Mouse (Mus musculus) neural tube, embryonic 12.5 days (tissue): ENCODE data around the gene Gpr142. TPM values are rescaled to one million over a fixed set of nuclear protein-coding genes. Genes with fewer than 3 reads are reported as not detected.

Experiments
- ATAC-seq: fragments of 200-750 bp; cut with Nextera tagmentation; 2 replicates; pipeline ENCODE4 v1.8.0; 2017; ENCODE audit warnings: low read depth, mild to moderate bottlenecking, moderate TSS enrichment, moderate library complexity; ENCODE audit not compliant: low FRiP score
- H3K27ac ChIP-seq: fragments of 300-500 bp; sonication (generic); 2 replicates; pipeline ENCODE4 v1.5.1; 2016
- H3K27me3 ChIP-seq: fragments of 300-500 bp; sonication (generic); replicated peaks from 2 replicates; pipeline ENCODE4 v1.6.1; 2016; ENCODE audit warnings: mild to moderate bottlenecking
- H3K36me3 ChIP-seq: fragments of 300-500 bp; sonication (generic); 2 replicates; pipeline ENCODE4 v1.6.1; 2016; ENCODE audit warnings: mild to moderate bottlenecking
- H3K4me1 ChIP-seq: fragments of 300-500 bp; sonication (generic); 2 replicates; pipeline ENCODE4 v1.6.1; 2016
- H3K4me2 ChIP-seq: fragments of 300-500 bp; sonication (generic); replicated peaks from 2 replicates; pipeline ENCODE4 v1.6.1; 2016; ENCODE audit warnings: mild to moderate bottlenecking
- H3K4me3 ChIP-seq: fragments of 300-500 bp; sonication (generic); 2 replicates; pipeline ENCODE4 v1.5.1; 2016
- H3K9ac ChIP-seq: fragments of 300-500 bp; sonication (generic); 2 replicates; pipeline ENCODE4 v1.6.1; 2016; ENCODE audit warnings: mild to moderate bottlenecking
- H3K9me3 ChIP-seq: fragments of 300-500 bp; sonication (generic); 2 replicates; pipeline ENCODE4 v1.6.1; 2016; ENCODE audit warnings: mild to moderate bottlenecking
- WGBS: fragments of 180-500 bp; shearing (Covaris S2); methylation state at CpG from one replicate; pipeline ENCODE4 v1.1.7; 2016; 5-methylcytosine and 5-hydroxymethylcytosine counted together
- polyA plus RNA-seq: library from polyadenylated mRNA; unstranded; fragments of >200 nt; fragmentation: Nextera tagmentation; extraction: Ambion mirVana; gene quantifications from 2 replicates; pipeline ENCODE4 v1.2.1, GENCODE M21; 2016

Gene Gpr142
- polyA plus RNA-seq, 1 experiment from 2014 or later = not detected

DNA sequence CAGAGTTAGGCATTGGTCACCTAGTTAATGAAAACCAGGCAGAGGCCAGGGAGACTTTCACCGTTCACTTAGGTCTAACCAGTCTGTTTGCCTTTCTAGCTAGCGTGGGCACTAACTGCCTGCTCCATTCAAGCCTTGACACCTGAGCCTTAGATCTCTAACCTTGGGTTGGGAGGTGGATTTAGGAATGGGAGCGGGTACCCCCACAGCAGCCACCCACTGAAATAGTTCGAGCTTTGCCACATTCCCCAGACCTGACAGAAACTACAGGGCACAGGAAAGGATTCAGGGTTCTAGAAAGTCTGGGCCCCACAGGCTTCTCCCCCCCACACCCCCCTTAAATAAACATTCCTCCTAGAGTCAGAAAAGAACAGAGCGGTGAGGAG, 51.3 kb downstream of the Gpr142 start:
- Histone ChIP-seq H3K27ac (no peak overlapping the region), H3K4me1 (peaks cover 27% of the 10 kb centered on the region)

DNA sequence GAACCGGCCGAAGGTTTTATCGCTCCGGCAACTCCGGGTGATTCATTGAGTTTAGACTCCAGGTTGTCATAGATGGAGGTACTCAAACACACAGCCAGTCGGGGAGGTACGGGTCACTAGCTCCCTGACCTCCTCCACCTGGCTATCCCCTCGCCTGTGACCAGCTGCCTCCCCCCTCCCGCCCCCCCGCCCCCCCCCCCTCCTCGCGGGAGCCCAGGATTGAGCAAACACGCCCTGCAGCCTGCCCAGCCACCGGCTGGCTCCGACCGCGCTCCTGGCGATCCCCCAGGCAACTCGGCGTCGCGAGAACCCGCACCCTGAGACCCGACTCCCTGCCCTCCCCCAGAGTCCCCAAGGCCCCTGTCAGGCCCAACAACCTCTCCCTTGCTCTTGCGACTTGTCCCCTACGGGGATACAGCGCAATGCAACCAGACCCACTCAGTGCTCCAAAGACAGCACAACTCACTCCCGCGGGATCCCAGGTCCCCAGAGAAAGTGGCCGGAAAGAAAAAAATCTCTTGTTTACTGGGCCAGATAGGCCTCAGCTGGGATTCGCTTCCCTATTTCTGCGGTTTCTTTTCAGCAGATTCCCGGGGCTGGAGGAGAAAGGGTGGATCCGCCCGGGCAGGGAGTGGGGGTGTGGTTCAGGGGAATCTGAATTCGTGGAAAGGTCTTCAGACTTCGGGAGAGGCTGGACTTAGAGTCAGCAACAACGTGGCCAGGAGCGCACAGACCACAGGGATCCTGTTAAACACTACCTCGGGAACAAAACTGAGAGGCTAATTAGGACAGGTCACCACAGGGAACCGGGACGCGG, 51.9 kb downstream of the Gpr142 start, which contains the start of gene Gprc5c:
Gene Gprc5c, plus strand, starts transcription at position 701 of the 817 bp plus-strand sequence.
- Histone ChIP-seq H3K4me2 (peak within 1 kb of the TSS; percentile 79), H3K9ac (peak within 1 kb of the TSS; percentile 61), H3K27me3 (peaks cover 56% of the 10 kb centered on the region), H3K4me3 (peak within 1 kb of the TSS; percentile 49), H3K4me1 (peaks cover 27% of the 10 kb centered on the region), H3K9me3 (no peaks in the 10 kb centered on the region), H3K36me3 (no peaks in the 10 kb centered on the region), H3K27ac (no peak within 1 kb of the TSS)
- ATAC-seq = no peak
- WGBS = under 1% methylated on average over 38 of the region's 43 CpGs

More for the DNA sequence above, 51.3 kb downstream of the Gpr142 start:
- no peak overlapping the region for H3K9ac ChIP-seq
- peak overlapping the region; percentile 79; the same call in 1 of the 2 replicates for H3K4me2 ChIP-seq
- peaks cover 56% of the 10 kb centered on the region for H3K27me3 ChIP-seq
- no peak overlapping the region for H3K4me3 ChIP-seq
- H3K36me3 ChIP-seq = no peaks in the 10 kb centered on the region
- WGBS = 16% methylated on average over 5 of the region's 5 CpGs
- no peak for ATAC-seq
- H3K9me3 ChIP-seq = no peaks in the 10 kb centered on the region

DNA sequence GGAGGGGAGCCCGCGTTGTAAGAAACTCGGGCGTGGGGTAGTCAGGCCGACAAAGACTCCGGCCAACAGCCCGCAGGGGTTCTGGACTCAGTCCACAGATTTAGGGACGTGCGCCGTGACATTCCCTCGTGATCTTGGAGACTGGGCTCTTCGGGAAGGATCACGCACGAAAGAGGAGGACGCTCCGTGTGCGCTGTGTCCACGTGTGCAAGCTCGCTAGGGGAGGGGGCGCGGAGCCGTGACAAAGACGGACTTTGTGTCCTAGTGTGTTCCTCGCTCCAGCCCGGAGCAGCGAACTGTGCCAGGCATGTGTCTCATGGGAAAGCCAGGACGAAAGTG, 52.5 kb downstream of the Gpr142 start:
- Histone ChIP-seq H3K4me2 (peak overlapping the region; percentile 79), H3K27me3 (peaks cover 56% of the 10 kb centered on the region), H3K27ac (no peak overlapping the region), H3K9ac (peak overlapping the region; percentile 61), H3K4me1 (peaks cover 27% of the 10 kb centered on the region), H3K4me3 (peak overlapping the region; percentile 49), H3K36me3 (no peaks in the 10 kb centered on the region), H3K9me3 (no peaks in the 10 kb centered on the region)
- peak; percentile 30; the same call in 1 of the 2 replicates for ATAC-seq
- WGBS = under 1% methylated on average over 27 of the region's 27 CpGs

DNA sequence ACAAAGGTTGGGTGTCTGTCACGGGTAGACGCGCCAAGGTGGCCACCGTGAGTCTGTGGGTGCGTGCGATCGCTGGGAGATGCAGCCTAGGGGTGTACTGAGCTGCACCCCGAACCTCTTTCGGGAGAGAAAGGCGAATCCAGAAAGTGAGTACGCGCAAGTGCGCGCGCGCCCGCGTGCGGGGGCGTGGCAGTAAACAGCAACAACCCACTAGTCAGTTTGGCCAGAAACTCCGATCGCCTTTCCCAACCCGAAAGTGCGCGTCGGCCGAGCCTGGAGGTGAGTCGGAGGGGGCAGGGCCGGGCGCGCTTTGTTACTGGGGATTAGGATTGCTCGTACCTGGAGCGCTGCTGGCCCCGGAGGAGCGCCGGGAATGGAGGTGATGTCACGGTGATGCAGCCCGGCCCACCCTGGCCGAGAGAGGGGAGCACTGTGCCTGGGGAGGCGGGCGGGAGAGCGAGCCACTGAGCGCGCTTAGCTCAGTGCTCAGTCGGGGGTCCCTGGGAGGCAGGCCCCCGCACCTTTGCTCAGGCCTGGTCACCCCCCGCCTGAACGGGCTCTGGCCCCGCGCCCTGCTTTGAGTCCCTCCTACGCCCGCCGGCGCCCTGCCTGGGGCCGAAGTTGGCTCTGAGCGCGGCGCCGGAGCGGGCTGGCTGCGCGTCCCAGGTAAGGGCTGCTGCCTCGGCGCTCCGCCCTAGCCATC, 53.0 kb downstream of the Gpr142 start:
- no peaks in the 10 kb centered on the region for H3K9me3 ChIP-seq
- H3K4me3 ChIP-seq = peak overlapping the region; percentile 49
- ATAC-seq = peak; percentile 26; the same call in 1 of the 2 replicates
- no peak overlapping the region for H3K27ac ChIP-seq
- peak overlapping the region; percentile 79 for H3K4me2 ChIP-seq
- H3K9ac ChIP-seq = peak overlapping the region; percentile 61
- no peaks in the 10 kb centered on the region for H3K36me3 ChIP-seq
- under 1% methylated on average over 65 of the region's 65 CpGs for WGBS
- H3K27me3 ChIP-seq = peaks cover 56% of the 10 kb centered on the region
- H3K4me1 ChIP-seq = peaks cover 27% of the 10 kb centered on the region

DNA sequence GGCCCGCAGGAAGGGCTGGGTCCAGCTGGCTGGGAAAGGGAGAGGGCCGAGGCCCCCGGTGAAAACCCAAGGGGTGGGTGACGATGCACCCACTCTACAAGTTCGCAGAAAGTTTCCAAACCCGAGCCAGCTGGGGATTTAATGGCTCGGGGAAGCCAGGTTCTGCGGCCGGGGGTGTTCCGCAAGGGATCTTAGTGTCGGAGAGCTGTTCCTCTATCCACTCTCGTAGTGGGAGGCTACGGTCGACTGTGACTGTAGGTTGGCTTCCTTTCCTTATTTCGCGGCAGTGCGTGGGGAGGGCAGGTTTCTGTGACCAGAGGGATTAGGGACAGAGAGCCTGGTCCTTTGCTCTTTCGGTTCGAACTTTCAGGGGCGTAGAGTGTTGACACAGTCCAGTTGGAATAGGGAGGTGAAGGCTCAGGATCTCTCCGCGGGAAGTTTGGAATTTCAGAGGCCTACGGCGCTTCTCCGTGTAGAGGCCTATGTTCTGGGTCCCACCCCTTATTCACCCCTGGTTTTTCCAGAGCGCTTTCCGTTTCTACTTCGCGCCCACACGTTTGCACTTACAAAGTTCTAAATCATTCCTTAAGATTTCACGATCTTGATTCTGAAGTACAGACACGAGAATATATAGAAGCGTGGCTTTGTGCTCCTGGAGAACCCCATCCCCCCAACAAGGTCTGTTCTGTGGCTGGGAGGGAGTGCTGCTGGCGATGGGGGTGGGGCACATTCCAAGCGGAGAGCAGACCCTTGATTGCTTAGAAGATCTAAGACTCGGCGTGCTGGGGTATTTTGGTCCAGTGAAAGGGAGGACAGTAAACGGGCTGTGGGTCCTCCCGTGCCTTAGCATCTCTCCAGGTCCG, 53.8 kb downstream of the Gpr142 start:
- ATAC-seq = no peak
- H3K4me3 ChIP-seq = peak overlapping the region; percentile 49
- H3K27me3 ChIP-seq = peaks cover 56% of the 10 kb centered on the region
- no peaks in the 10 kb centered on the region for H3K36me3 ChIP-seq
- H3K9me3 ChIP-seq = no peaks in the 10 kb centered on the region
- H3K4me2 ChIP-seq = peak overlapping the region; percentile 79
- H3K9ac ChIP-seq = peak overlapping the region; percentile 61
- H3K4me1 ChIP-seq = peaks cover 27% of the 10 kb centered on the region
- WGBS = 1% methylated on average over 40 of the region's 40 CpGs
- H3K27ac ChIP-seq = no peak overlapping the region

DNA sequence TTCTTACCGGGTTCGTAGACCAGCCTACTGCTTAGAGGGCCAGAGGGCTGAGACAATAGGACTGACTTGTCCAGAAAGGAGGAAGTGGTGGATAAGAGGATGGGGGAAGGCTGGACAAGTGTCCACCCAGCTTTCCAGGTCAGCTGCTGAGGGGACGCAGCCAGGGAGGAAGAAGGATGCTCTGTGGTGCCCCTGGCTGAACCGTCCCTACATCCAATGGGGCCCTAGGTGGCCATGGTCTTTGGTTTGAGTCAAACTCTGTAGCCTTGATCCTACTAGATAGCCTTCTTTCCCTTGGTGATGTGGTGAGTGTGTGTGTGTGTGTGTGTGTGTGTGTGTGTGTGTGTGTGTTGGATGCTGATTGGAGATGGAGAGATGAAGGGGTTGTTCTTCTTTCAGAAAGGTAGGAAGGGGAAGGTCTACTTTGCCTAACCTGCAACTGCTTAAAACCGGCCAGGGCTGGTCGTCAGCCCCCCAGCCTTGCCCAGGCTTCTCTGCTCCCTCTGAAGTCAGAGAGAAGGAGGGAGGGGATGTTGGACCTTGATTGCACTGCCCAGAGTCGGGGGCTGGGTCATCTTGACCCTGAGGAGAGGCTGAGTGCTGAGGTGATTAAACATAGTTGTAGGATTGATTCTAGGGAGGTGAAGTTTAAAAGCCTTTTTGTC, 54.6 kb downstream of the Gpr142 start:
- 14% methylated on average over 7 of the region's 7 CpGs for WGBS
- H3K9me3 ChIP-seq = no peaks in the 10 kb centered on the region
- H3K4me3 ChIP-seq = peak overlapping the region; percentile 49; the same call in 1 of the 2 replicates
- no peak overlapping the region; the same call in 1 of the 2 replicates for H3K9ac ChIP-seq
- peaks cover 27% of the 10 kb centered on the region for H3K4me1 ChIP-seq
- ATAC-seq = no peak
- no peak overlapping the region for H3K27ac ChIP-seq
- H3K36me3 ChIP-seq = no peaks in the 10 kb centered on the region
- peak overlapping the region; percentile 79 for H3K4me2 ChIP-seq
- H3K27me3 ChIP-seq = peaks cover 56% of the 10 kb centered on the region

DNA sequence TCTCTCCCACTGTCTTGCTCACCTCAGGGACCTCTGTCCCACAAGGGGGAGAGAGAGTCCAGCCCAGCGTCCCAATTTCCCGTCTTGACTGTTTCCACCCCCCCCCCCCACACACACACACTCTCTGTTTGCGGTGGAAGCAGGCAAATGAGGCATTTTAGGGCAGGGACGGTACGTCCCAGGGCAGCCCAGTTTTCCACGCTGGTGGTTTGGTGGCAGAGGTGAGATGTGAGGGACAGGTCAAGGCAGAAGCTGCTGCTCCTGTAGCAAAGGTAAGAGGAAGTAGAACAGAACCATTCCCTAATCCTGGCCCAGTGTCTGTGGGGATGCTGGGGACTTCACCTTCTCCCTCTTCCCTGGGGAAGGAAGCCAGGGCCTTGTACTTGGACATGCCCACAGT, 55.9 kb downstream of the Gpr142 start:
- peaks cover 45% of the 10 kb centered on the region for H3K27me3 ChIP-seq
- WGBS = 71% methylated on average over 6 of the region's 6 CpGs

DNA sequence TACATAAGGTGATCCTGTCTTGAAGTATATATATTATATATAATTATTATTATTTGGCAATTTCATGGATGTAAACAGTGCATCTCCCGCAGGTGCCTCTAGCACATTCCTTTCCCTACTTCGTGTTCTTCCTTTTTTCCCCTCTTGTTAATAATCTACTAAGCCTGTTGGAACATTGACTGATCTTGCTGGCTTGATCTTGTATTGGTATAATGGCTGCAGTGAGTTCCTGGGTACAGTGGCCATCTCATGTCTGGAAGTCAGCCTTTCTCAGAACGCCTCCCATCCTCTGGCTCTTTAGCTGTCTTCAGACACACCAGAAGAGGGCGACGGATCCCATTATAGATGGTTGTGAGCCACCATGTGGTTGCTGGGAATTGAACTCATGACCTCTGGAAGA, 57.4 kb downstream of the Gpr142 start:
- Histone ChIP-seq H3K9me3 (no peaks in the 10 kb centered on the region), H3K36me3 (no peaks in the 10 kb centered on the region), H3K9ac (no peak overlapping the region), H3K27me3 (peaks cover 30% of the 10 kb centered on the region), H3K27ac (no peak overlapping the region), H3K4me1 (peaks cover 10% of the 10 kb centered on the region), H3K4me2 (no peak overlapping the region), H3K4me3 (no peak overlapping the region)
- ATAC-seq = no peak
- 89% methylated on average over 5 of the region's 5 CpGs for WGBS

More for the DNA sequence above, 55.9 kb downstream of the Gpr142 start:
- H3K9ac ChIP-seq = no peak overlapping the region
- no peaks in the 10 kb centered on the region for H3K9me3 ChIP-seq
- H3K36me3 ChIP-seq = no peaks in the 10 kb centered on the region
- H3K27ac ChIP-seq = no peak overlapping the region
- no peak overlapping the region for H3K4me3 ChIP-seq
- no peak for ATAC-seq
- H3K4me1 ChIP-seq = peaks cover 24% of the 10 kb centered on the region
- H3K4me2 ChIP-seq = no peak overlapping the region

Other genes starting within 250 kb of the Gpr142 start
- gene Rpl38, start 130.4 kb upstream of the Gpr142 start, polyA plus RNA-seq = 855 and 903 TPM in 2 replicates
- gene Ttyh2, start 123.5 kb upstream of the Gpr142 start, polyA plus RNA-seq = 21.6 and 23.8 TPM in 2 replicates
- gene Dnaic2, start 71.5 kb upstream of the Gpr142 start, polyA plus RNA-seq = 3.0 and 4.2 TPM in 2 replicates
- gene Kif19a, start 33.5 kb upstream of the Gpr142 start, polyA plus RNA-seq = 2.0 and 3.1 TPM in 2 replicates
- gene Btbd17, start 3.0 kb upstream of the Gpr142 start, polyA plus RNA-seq = 48.5 and 51.2 TPM in 2 replicates
- gene Gprc5c, start 52.2 kb downstream of the Gpr142 start, polyA plus RNA-seq = 21.6 and 23.9 TPM in 2 replicates
- gene Cd300a, start 91.1 kb downstream of the Gpr142 start, polyA plus RNA-seq = 0.74 and 0.87 TPM in 2 replicates
- not detected in 2 replicates for gene Cd300lb, start 135.5 kb downstream of the Gpr142 start, polyA plus RNA-seq
- gene Cd300c, start 170.2 kb downstream of the Gpr142 start, polyA plus RNA-seq = not detected in 2 replicates
- 0.08 and 0.11 TPM in 2 replicates for gene Cd300ld, start 191.0 kb downstream of the Gpr142 start, polyA plus RNA-seq
- gene Cd300c2, start 203.0 kb downstream of the Gpr142 start, polyA plus RNA-seq = 1.1 and 1.2 TPM in 2 replicates
- not detected in 2 replicates for gene Cd300ld2, start 217.3 kb downstream of the Gpr142 start, polyA plus RNA-seq
- gene Cd300ld4, start 228.1 kb downstream of the Gpr142 start, polyA plus RNA-seq = not detected in 2 replicates
- gene Cd300ld5, start 238.8 kb downstream of the Gpr142 start, polyA plus RNA-seq = not detected in 2 replicates
- not detected in 2 replicates for gene Cd300ld3, start 249.5 kb downstream of the Gpr142 start, polyA plus RNA-seq